Mouse (Mus musculus) heart, adult 10 weeks (tissue): ENCODE results near the gene Hectd2. TPM values are rescaled to one million over a fixed set of nuclear protein-coding genes. Genes with fewer than 3 reads are reported as not detected.

Source experiments
- polyA plus RNA-seq: library from polyadenylated mRNA; stranded (reverse); fragments of 350-450 nt; fragmentation: Illumina TruSeq; extraction: RNeasy Lipid Tissue Mini Kit (QIAGEN cat#74804); gene quantifications from one replicate; pipeline ENCODE4 v1.2.3, GENCODE M21; 2014; ENCODE audit warnings: low read depth, low replicate concordance

Gene Hectd2
- polyA plus RNA-seq: 1.7 TPM

DNA sequence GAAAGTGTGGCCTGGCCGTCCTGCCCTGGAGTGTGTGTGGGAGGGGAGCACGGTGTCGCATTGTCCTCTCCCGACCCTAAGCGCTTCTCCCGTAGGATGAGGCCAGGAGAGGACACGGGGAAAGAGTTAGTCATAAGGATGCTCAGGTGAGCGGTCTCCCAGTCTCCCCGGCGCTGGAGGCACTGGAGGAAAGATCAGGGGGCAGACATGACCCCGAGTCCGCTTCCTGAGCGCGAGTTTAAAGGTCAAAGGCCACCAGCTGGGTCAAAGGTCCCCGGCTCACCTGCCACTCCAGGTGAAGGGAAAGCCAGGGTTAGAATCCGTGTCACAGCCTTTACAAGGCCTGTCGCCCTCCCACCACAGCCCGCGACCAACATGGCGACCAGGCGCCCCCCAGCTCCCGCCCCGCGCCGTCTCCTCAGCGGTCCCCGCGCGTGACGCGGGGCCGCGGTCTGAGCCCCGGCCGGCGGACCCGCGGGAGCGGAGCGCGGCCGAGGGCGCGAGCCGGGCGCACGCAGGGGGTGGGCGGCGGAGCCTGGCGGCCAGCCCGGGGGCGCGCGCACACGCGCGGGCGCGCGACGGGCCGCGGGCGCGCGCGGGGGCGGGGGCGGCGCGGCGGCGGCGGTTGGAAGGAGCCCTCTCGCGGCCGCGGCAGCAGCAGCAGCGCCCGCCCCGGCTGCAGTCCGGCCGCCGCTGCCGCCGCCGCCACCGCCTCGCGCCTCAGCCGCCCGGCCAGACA, at the start of gene Hectd2:
Gene Hectd2, plus strand, starts transcription at position 594 of the 739 bp plus-strand sequence.

Other genes starting within 250 kb of the Hectd2 start
- gene Pcgf5, start 206.3 kb upstream of the Hectd2 start, polyA plus RNA-seq: 53.2 TPM
- 154 TPM for gene Ppp1r3c, start 182.0 kb downstream of the Hectd2 start, polyA plus RNA-seq